21 mouse cellular contexts compared by ENCODE assay signal in the genomic region with DNA sequence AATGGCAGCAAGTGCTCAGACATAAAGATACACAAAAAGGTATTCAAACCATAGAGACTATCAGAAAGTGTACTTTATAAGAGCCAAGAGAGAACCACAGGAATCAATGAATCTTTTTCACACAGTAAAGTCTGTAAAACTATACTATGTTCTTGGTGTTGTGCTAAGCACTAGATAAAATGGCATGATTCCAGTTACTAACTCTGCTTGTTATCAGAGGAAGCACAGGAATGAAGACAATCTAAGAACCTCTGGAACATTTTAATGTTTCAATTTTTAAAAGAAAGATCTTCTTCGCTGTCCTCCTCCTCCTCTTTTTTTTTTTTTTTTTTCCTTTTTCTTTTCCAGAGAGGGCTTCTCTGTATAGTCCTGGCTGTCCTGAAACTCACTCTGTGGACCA.
"Had no signal": no experiment of that assay in that cellular context is flagged by ENCODE, and none has a peak within 500 bp of the region (broad histone marks: within the 10 kb centered on the region; RNA-seq: fewer than 3 reads in every experiment).

No protein-coding gene starts in this region.

- H3K4me3 ChIP-seq: lung, embryonic 15.5 days; midbrain, embryonic 13.5 days; midbrain, embryonic 15.5 days; neural tube, embryonic 12.5 days had no signal

- H3K27me3 ChIP-seq: lung, embryonic 15.5 days; midbrain, embryonic 13.5 days; midbrain, embryonic 15.5 days; neural tube, embryonic 12.5 days had no signal

- H3K9me3 ChIP-seq: lung, embryonic 15.5 days; midbrain, embryonic 13.5 days; midbrain, embryonic 15.5 days; neural tube, embryonic 12.5 days had no signal

- H3K9ac ChIP-seq: liver, embryonic 14.5 days; lung, embryonic 15.5 days; midbrain, embryonic 13.5 days; midbrain, embryonic 15.5 days; neural tube, embryonic 12.5 days had no signal

- H3K4me2 ChIP-seq: liver, embryonic 11.5 days; lung, embryonic 15.5 days; midbrain, embryonic 11.5 days; midbrain, embryonic 13.5 days; midbrain, embryonic 15.5 days; neural tube, embryonic 12.5 days had no signal

- H3K27ac ChIP-seq: liver, embryonic 14.5 days; lung, embryonic 15.5 days; macrophage; midbrain, embryonic 13.5 days; midbrain, embryonic 15.5 days; neural tube, embryonic 12.5 days had no signal

- H3K36me3 ChIP-seq: midbrain, embryonic 15.5 days had no signal

- ATAC-seq: lung, postnatal 0 days; midbrain, embryonic 13.5 days; midbrain, embryonic 15.5 days had no signal

- DNase-seq: liver; lung, adult 2 months; lung, postnatal 14 days; lung, postnatal 36 days; retina, postnatal 1 day; right cerebral cortex, adult 18-20 months; right cerebral cortex, postnatal 25 days; right cerebral cortex, postnatal 4 days; spleen, adult 18-20 months; thymus, adult 2 months; thymus, postnatal 25 days; thymus, postnatal 4 days had no signal
